Mouse (Mus musculus) urinary bladder, postnatal 10 days (tissue): ENCODE data around the gene Haus6.
A peak's percentile ranks its signal among the peaks of the same experiment; 100 is the strongest.

Experiments used
- DNase-seq: peaks from one replicate; pipeline ENCODE4 v3.0.0; 2022; ENCODE audit warnings: low spot score

Haus6 gene

GRCm38 (mm10) chr4:86575283-86575983 is 36.4 kb downstream of the Haus6 start, which contains the start of gene Rraga:
Rraga (plus strand) TSS chr4:86575668.
- DNase-seq, result peak; percentile 92

- no peak for DNase-seq
Observed at GRCm38 (mm10) chr4:86574939-86575282, 36.9 kb downstream of the Haus6 start.

GRCm38 (mm10) chr4:86561061-86561460 is 50.8 kb downstream of the Haus6 start:
- no peak for DNase-seq

GRCm38 (mm10) chr4:86559006-86559405 is 52.8 kb downstream of the Haus6 start:
- DNase-seq, result no peak

GRCm38 (mm10) chr4:86558228-86558627 is 53.6 kb downstream of the Haus6 start, which contains the start of gene Saxo1:
Saxo1 (minus strand) TSS chr4:86558328.
- DNase-seq, result no peak

- DNase-seq, result no peak
Observed at GRCm38 (mm10) chr4:86557371-86557770, 54.5 kb downstream of the Haus6 start.

GRCm38 (mm10) chr4:86555035-86555707 is 56.7 kb downstream of the Haus6 start:
- DNase-seq, result no peak

GRCm38 (mm10) chr4:86548332-86548731 is 63.5 kb downstream of the Haus6 start:
- no peak for DNase-seq

GRCm38 (mm10) chr4:86545615-86546014 is 66.2 kb downstream of the Haus6 start:
- no peak for DNase-seq

- no peak for DNase-seq
Observed at GRCm38 (mm10) chr4:86543999-86544398, 67.9 kb downstream of the Haus6 start.

- no peak for DNase-seq
Observed at GRCm38 (mm10) chr4:86541573-86541972, 70.3 kb downstream of the Haus6 start.

GRCm38 (mm10) chr4:86538936-86539335 is 72.9 kb downstream of the Haus6 start:
- no peak for DNase-seq

GRCm38 (mm10) chr4:86537972-86538371 is 73.9 kb downstream of the Haus6 start:
- DNase-seq, result no peak

- no peak for DNase-seq
Observed at GRCm38 (mm10) chr4:86534091-86534481, 77.8 kb downstream of the Haus6 start.

- no peak for DNase-seq
Observed at GRCm38 (mm10) chr4:86533406-86534090, 78.3 kb downstream of the Haus6 start.

- DNase-seq, result no peak
Observed at GRCm38 (mm10) chr4:86529161-86529560, 82.7 kb downstream of the Haus6 start.
